Mouse (Mus musculus) neutrophil, adult 59 days (primary cell): ENCODE measurements around the gene Rec114. TPM values are rescaled to one million over a fixed set of nuclear protein-coding genes. Genes with fewer than 3 reads are reported as not detected.

Experiments used
- total RNA-seq, 2 experiments: library from RNA; stranded (reverse); gene quantifications; 1 replicate in 1 of 2; 2 replicates in 1 of 2; pipeline ENCODE4 v1.2.4; 2023

Rec114 gene
- total RNA-seq, result 1 to 10 TPM in 1 of 2 experiments, not detected in 1; 1.7 TPM

DNA sequence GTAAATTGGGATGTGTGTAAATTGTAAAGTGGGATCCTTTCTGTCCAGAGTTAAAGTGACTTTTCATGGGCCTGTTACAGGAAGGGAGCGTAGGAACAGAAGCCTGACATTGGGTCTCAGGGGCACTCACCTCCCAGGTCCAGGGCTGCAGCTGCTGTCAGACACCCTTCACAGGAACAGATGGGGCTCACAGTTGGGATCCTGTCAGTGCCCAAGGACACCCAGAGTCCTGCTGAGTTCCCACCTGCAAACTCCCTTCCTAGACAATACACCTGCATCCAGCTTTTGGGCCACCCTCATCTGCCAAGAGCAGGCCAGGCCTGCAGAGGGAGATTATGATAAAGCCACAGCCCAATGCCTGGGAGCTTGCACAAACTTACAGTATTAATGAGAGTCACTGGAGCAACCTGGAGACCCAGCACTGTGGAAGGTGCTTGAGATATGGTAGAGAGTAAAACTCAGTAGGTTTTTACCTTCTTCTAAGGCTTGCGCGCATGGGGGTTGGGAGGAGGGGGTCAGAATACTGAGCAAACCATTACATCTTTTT is at the start of gene Rec114:
TSS of gene Rec114 (minus strand) at position 263 of the 547 bp plus-strand sequence.

Other genes starting within 250 kb of the Rec114 start
- under 1 TPM; 0.37 to 0.62 TPM for gene Cd276, start 188.5 kb downstream of the Rec114 start, total RNA-seq
- 100 to 1,000 TPM; 150 to 176 TPM for gene Nptn, start 161.7 kb downstream of the Rec114 start, total RNA-seq
- gene Hcn4, start 79.4 kb upstream of the Rec114 start, total RNA-seq, result not detected